Mouse (Mus musculus): ENCODE measurements around the gene Gm42791.
A peak's percentile ranks its signal among the peaks of the same experiment; 100 is the strongest.

The Gm42791 gene

GRCm38 (mm10) chr5:148994706-148995414, at the start of gene Gm42791:
Gene Gm42791, minus strand, starts transcription at chr5:148995147.
- peak; percentile 96 to 99 for DNase-seq (ENCODE audit: inconsistent age in 2 of 2, low spot score in 1 of 2)

- no peak for DNase-seq (ENCODE audit: inconsistent age in 2 of 2, low spot score in 1 of 2)
Measured at GRCm38 (mm10) chr5:149044067-149044466, 49.1 kb upstream of the Gm42791 start.

- peak in 1 of 2 experiments; percentile 45 for DNase-seq (ENCODE audit: inconsistent age in 2 of 2, low spot score in 1 of 2)
Measured at GRCm38 (mm10) chr5:149043240-149043639, 48.3 kb upstream of the Gm42791 start.

- DNase-seq (ENCODE audit: inconsistent age in 2 of 2, low spot score in 1 of 2): no peak
Measured at GRCm38 (mm10) chr5:149039825-149040224, 44.9 kb upstream of the Gm42791 start.

- DNase-seq (ENCODE audit: inconsistent age in 2 of 2, low spot score in 1 of 2): peak in 1 of 2 experiments; percentile 61
Measured at GRCm38 (mm10) chr5:149037729-149038128, 42.8 kb upstream of the Gm42791 start.

- DNase-seq (ENCODE audit: inconsistent age in 2 of 2, low spot score in 1 of 2): no peak
Measured at GRCm38 (mm10) chr5:149036920-149037319, 42.0 kb upstream of the Gm42791 start.

- DNase-seq (ENCODE audit: inconsistent age in 2 of 2, low spot score in 1 of 2): peak in 1 of 2 experiments; percentile 15
Measured at GRCm38 (mm10) chr5:149032438-149032837, 37.5 kb upstream of the Gm42791 start.

GRCm38 (mm10) chr5:149031199-149031750, 36.3 kb upstream of the Gm42791 start:
- peak; percentile 79 to 92 for DNase-seq (ENCODE audit: inconsistent age in 2 of 2, low spot score in 1 of 2)

- DNase-seq (ENCODE audit: inconsistent age in 2 of 2, low spot score in 1 of 2): no peak
Measured at GRCm38 (mm10) chr5:149030103-149030502, 35.2 kb upstream of the Gm42791 start.

GRCm38 (mm10) chr5:149028394-149028793, 33.4 kb upstream of the Gm42791 start:
- no peak for DNase-seq (ENCODE audit: inconsistent age in 2 of 2, low spot score in 1 of 2)

GRCm38 (mm10) chr5:149027389-149027788, 32.4 kb upstream of the Gm42791 start:
- DNase-seq (ENCODE audit: inconsistent age in 2 of 2, low spot score in 1 of 2): no peak

- no peak for DNase-seq (ENCODE audit: inconsistent age in 2 of 2, low spot score in 1 of 2)
Measured at GRCm38 (mm10) chr5:149021120-149021519, 26.2 kb upstream of the Gm42791 start.

- DNase-seq (ENCODE audit: inconsistent age in 2 of 2, low spot score in 1 of 2): no peak
Measured at GRCm38 (mm10) chr5:149020681-149021062, 25.7 kb upstream of the Gm42791 start.

- peak in 1 of 2 experiments; percentile 81 for DNase-seq (ENCODE audit: inconsistent age in 2 of 2, low spot score in 1 of 2)
Measured at GRCm38 (mm10) chr5:149020059-149020680, 25.2 kb upstream of the Gm42791 start.

GRCm38 (mm10) chr5:149017666-149018415, 22.9 kb upstream of the Gm42791 start:
- DNase-seq (ENCODE audit: inconsistent age in 2 of 2, low spot score in 1 of 2): no peak

GRCm38 (mm10) chr5:149017181-149017580, 22.2 kb upstream of the Gm42791 start:
- DNase-seq (ENCODE audit: inconsistent age in 2 of 2, low spot score in 1 of 2): no peak

GRCm38 (mm10) chr5:149016261-149016660, 21.3 kb upstream of the Gm42791 start:
- DNase-seq (ENCODE audit: inconsistent age in 2 of 2, low spot score in 1 of 2): no peak

- DNase-seq (ENCODE audit: inconsistent age in 2 of 2, low spot score in 1 of 2): peak in 1 of 2 experiments; percentile 75
Measured at GRCm38 (mm10) chr5:149015335-149016201, 20.6 kb upstream of the Gm42791 start.

GRCm38 (mm10) chr5:149014600-149015268, 19.8 kb upstream of the Gm42791 start:
- no peak for DNase-seq (ENCODE audit: inconsistent age in 2 of 2, low spot score in 1 of 2)

Data from adrenal gland, adult (tissue).